Mouse (Mus musculus) liver (tissue): Measurements from ENCODE around the gene Glis1.
"Not testable (repeated sequence)": the region's sequence is repeated elsewhere in the genome, so short reads cannot be mapped to it uniquely, and the experiment has no call there.

ENCODE experiments used
- DNase-seq: peaks from one replicate; pipeline ENCODE4 v3.0.0-alpha.2; 2020; ENCODE audit warnings: mixed read lengths

Gene Glis1

DNA sequence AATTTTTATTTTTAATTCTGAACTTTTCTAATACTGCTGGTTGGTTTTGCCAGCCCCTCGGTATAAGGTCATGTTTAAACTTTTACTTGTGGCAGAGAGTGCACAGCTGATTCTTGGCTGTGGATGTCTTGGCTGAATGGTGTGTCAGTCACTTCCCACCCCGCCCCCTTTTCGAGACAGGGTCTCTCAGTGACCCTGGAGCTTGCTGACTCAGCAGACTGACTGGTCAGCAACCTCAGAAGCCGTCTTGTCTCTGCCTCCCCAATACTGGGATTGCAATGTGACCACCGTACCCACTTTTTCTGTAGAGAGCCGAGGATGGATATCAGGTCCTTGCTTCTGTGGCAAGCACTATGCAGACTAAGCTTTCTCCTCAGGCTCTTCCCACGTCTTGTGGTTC is 154.2 kb downstream of the Glis1 start:
- no peak for DNase-seq

DNA sequence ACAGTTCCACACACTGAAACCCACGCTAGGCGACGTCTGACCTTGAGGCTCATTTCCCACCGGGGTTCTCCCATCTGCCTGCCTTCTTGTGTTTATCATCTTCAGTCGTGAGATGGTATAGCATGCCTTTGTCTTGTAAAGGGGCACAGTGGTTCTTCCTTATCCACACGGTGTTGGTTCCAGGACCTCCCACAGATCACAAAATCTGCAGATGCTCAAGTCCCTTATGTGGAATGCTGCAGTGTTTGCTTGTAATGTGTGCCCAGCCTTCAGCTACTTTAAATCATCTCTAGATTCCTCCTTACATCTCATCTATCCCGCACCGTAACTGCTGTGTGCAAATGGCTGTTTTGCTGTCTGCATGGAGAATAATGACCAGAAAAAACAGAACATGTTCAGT is 154.7 kb downstream of the Glis1 start:
- no peak for DNase-seq

DNA sequence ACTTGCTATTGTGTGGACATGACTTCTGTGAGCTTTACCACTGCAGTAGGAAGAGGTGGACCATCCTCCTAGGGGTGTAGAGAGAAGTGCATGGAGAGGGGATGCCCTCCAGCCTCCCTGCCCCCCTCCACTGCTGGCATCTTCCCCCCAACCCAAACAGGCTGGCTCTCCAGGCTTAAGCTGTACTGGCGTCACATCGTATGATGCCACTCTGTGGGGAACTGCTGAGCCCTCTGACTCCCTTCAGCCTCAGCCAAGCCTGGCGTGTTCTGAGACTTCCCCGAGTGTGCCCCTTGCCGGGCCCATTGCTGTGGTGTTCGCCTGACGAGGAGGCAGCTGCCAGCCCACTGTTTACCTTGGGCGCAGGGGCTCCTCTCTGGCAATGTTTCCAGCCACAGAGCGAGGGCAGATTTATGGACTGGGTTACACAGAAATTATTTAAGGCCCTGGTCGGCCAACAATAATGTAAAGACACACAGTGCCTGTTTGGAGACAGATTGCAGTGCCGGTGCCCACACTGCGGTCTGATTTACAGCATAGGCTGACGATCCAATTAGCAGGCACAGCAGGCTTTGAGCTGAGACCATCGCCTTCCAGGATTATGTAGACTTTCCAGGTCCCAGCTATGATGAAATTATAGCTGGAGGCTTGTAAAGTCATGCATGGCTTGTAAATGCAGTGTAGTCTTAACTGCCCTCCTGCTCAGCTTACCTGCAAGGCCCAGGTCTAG is 156.6 kb downstream of the Glis1 start:
- DNase-seq = no peak

DNA sequence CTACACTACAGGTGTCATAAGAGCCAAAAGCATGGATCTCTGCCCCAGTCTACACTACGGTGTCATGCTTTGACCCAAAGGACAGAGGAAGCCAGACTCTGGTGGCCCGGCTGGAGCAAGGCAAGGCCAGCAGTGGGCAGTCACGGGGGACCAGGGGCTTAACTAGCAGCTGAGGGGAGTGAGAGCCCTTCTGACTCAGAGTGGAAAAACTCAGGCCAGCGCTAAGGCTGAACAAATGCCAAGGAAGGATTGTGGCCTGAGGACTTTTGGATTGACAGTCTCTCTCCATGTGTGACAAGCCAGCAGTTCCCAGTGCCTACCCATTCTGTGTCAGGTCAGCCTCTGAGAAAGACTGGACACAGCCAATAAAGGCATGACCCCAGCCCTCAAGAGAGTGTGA is 159.0 kb downstream of the Glis1 start:
- no peak for DNase-seq

DNA sequence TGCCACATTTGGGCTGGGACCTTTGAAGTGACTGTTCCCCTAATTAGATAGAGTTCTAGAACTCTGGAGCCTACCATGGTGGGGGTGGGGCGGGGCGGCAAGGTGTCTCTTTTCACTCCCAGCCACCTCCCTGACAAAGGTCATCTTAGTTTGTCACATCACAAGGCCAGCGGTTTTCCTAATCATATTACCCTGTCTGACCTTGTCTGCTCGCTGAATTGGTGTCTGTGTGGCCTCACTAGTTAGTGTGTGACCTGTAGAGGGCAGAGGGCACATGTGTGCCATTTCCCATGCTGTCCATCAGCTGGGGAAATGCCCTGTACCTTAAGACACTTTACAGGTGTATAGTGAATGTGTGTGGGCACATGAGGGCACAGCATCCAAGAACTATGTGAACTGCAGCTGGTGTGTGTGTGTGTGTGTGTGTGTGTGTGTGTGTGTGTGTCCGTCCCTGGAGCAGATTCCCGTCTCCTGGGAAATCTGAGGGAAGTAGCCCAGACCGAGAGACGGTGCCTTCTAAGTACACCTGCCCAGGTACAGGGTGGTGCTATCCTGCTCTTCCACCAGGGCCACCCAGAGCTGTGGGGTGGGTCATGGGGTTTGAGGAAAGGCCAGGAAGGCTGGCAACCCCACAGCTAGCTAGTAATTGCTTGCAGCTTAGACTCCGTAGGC is 163.0 kb downstream of the Glis1 start:
- no peak for DNase-seq

DNA sequence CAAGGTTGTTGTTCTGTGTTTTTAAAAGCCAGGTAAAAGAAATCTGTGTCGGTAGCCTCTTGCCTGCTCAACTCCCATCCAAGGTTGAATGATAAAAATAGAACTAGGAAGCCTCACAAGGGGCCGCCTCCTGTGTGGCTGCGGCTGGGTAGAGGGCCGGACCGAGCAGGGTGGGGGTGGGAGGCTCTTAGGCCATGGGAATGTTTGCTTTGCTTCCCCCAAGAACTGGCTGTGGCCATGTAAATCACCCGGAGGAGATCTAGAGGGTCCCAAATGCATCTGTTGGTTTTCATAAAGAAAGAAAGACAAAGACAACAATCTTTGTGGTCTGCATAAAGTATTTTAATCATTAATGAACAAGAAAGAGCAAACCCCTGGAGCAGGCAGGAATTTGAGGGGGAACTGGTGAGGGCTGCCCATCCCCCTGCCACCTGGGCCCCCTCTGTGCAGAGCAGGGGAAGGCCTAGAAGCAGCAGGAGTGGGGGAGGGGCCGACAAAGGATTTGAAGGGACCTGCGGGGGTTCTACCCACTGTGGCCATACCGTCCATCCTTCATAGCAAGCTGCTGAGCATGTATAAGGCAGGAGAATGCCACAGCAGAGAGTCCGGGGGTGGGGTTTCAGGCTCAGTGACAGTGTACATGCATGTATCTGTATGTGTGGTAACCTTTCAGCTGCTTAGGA is 163.6 kb downstream of the Glis1 start:
- DNase-seq = no peak

DNA sequence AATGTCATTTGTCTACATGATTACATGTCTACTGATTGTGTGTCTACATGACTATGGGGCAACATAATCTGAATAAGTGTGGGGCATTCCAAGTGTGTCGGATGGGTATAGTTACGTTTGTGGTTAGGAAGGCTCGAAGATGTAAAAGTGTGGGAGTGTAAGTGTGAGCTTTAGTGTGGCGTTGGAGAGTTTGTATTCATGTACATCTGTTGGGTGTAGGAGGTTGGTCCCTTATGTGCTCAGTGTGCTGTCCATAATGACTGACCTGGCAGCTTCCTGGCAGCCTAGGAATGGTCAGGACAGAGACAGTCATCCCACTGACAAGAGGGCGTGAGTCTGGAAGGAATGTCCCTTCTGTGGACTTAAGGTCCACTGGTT is 164.2 kb downstream of the Glis1 start:
- not testable (repeated sequence) for DNase-seq

DNA sequence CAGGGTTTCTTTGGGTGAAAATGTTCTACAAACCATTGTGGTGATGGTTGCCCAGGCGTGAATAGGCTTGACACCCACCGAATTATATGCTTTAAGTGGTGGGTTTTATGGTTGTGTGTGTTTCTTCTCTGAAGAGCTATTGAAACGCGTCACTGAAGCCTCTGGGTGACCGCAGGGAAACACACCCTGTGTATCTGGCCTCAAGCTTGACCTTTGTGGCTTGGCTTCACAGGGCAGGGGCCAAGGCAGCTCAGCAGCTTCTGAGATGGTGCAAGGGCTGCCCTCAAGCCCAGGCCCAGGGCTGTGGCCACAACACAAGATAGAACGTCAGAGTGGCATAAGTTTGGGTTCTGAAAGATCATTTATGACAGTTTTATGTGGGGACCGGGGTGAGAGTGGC is 167.9 kb downstream of the Glis1 start:
- DNase-seq = no peak

DNA sequence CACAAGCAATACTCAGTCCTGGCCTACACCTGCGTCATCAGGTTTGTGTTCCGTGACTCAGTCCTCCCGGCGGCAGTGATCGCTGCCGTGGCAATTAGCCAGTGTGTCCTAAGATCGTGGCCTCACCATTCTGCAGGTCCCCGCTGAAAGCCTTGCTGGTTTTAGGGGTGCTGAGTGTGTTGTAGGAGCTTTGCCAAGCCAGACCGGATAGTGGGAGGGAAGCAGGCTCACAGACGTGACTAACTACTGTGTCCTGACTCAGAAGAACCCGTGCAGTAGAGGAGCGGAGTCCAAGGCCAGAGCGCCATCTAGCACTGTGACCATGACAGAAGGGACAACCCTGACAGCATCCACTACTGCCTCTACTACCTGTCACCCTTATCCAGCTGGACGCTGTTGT is 168.4 kb downstream of the Glis1 start:
- no peak for DNase-seq

DNA sequence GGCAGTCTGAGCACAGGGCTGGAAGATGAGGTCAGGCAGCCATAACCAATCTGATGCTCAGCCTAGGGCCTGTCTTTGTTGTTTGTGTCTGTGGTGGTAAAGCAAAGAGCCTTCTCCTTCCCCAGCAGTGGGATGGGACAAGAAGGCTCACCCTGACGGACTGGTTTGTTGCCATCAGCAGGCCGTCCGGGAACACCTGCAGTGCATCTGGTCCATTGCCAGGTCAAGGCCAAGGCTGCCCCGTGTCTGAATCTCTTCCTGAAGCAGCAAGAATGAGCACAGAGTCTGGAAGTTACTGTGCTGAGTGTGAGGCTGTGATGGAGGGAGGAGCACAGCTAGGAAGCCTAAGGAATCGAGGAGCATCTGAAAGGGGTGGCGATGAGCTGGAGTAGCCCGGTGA is 168.8 kb downstream of the Glis1 start:
- DNase-seq = no peak

DNA sequence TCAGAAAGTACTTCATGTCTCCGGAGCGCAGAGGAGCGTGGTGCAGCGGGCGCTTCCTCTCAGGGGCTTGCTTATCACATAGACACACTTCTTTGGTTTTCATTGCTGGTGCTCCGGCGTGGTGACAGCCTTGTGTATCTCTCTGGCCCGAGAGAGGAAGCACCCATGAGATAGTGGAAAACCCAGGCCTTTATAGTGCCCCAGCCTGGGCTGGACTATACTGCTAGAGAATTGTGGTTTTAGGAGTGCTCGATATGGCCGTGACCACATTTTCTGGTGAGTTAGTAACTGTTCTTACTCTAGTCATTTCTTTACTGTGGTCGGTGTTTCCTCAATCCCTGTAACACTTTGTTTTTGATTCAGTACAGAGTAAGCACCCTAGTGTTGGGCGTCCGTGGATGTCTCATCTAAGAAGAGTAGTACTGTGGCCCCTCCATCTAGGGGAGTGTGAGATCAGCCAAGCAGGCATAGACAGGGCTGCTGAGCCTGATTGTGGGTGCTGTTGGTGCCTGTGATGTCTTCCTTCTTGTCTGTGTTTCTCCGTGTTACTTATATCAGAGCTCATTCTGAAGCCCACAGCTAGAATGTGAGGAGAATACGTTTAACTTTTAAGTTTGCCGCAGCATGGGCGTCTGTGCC is 171.7 kb downstream of the Glis1 start:
- peak; percentile 83 for DNase-seq

DNA sequence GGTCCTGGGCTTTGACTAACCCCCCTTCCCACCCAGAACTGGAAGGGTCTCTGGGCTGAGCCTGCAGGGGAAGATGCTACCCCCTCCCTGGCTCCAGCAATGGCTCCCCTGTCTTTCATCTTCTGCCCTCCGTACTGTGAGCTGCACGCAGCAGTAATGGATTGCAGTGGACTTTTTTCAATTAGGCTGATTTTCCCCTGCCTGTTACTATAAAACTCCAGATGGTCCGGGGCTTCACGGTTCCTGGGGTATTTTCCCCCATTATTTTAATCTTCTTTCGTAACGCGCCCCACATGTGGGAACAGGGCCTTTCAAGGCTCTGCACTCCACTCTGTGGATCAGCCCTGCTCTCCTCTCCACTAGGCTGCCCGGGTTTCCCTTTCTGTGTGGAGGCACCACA is 175.4 kb downstream of the Glis1 start:
- no peak for DNase-seq

DNA sequence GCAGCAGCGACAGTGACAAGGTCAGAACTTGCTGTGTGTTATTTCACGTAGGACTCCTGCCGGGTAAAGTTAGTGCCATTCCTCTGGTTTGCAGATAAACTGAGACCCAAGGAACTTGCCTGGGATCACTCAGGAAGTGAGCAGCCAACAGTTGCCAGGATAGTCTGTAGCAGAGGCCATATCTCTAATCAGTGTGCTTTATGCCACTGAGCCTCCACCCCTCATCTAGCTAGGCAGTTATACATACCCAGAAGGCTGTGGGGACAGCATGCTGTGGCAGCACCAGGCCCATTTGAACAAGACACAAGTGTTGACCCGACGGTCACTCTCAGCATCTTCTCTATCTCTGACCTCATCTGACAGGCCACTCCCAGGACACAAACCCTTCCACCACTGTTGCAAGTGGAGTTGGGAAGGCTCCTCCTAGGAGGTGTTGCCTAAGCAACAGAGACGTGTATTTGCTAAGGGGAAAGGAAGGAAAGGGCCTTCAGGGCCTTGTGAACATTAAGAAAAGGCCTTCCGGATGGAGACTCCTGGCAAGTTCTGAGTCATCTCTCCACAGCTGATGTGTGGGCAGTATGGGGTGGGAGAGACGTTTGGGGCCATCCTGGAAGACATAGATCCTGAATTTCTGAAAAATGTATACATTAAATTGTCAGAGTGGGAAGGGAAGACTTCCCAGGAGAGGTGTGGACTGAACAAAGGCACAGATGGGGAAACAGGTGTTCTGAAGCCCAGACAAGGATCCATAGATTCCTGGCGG is 177.7 kb downstream of the Glis1 start:
- DNase-seq = no peak

DNA sequence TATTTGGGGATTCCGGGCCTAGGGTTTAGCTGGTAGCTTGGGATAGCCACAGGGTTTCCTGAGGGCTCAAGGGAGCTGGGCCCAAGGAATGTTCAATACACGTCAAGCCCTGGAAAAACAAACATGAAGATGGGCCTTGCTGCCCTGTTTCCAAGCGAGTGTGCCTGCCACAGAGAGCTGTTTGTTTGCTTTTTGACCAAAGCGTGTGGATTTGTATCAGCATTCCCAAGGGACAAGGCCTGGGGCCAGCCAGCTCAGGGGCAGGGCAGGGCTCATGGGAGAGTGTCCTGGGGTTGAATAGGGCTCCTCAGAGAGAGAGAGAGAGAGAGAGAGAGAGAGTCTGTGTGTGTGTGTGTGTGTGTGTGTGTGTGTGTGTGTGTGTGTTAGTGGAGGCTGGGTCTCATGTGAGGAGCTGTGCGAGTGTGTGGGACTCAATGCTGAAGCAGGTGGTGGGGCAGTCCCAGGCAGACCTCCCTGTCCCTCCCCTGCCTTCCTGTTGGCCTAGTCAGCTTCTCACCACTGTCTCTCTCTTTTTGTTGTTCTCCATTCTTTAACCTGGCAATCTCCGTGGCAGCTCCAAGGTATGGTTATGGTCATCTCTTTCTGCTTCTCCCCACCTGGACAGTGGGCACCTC is 183.3 kb downstream of the Glis1 start:
- DNase-seq = no peak

DNA sequence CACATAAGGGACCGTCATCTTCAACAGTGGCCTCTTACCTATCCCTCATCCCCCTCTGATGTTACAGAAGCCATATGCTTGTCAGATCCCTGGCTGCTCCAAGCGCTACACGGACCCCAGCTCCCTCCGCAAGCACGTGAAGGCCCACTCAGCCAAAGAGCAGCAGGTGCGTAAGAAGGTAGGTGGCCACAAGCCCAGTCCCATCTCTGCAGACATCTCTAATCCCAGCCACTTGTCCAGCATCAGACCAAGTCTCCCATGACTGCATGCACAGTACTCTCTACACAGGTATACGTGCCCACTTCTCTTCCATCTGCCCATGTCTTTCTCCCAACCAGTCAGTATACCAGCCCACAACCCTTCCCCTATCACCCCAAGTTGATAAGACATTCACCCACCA is 185.1 kb downstream of the Glis1 start:
- no peak for DNase-seq

DNA sequence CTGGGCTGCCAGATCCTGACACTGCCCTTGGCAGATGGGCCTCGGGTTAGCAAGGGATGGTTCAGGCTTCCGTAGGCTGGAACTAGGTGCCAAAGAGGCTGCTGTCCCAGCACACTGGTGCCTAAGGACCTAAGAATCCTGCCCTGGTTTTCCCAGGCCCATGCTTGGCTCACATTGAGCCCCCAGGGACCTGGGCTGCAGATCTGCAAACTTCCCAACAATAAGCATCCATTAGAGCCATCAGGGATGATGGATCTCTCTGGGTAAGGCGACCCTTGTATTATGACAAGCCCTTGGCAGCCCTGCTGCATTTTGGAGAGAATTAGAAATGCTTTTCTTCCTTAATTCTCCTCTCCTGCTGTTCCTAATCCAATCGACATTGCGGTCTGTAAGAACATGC is 187.0 kb downstream of the Glis1 start:
- no peak for DNase-seq

DNA sequence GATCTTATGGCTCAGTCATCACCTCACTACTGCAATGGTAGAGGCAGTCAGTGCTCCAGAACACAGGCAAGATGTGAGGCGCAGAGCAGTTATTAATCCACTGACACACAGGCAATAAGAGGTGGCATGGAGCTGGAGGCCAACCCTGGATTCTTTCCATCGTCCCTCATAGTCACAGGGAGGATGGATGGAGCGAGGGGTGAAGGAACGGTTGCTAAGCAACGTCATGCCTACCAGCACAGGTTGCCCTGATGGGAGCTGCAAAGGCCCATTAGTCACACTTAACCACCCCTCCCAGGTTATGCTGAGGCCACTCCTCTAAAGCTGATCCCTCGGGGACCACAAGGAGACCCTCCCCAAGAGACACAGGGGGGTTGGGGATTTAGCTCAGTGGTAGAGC is 187.9 kb downstream of the Glis1 start:
- DNase-seq = no peak

DNA sequence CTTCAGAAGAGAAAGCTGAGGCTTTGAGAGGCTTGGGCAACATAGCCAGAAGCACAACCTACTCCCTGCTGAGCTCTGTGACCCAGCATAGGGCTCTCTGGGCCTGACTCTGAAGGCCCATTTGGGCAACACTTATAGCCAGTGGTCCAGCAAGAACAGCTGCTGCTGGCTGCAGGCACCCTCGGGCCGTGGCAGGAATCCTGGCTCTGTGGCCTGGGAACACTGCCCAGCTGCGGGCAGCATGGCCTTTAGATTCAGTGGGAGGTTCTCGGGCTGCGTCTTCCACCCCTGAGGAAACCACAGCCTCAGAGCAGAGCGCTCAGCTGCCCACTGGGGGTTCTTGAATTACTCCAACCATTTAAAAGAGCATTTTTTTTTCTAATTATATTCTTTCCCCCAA is 189.5 kb downstream of the Glis1 start:
- no peak for DNase-seq

DNA sequence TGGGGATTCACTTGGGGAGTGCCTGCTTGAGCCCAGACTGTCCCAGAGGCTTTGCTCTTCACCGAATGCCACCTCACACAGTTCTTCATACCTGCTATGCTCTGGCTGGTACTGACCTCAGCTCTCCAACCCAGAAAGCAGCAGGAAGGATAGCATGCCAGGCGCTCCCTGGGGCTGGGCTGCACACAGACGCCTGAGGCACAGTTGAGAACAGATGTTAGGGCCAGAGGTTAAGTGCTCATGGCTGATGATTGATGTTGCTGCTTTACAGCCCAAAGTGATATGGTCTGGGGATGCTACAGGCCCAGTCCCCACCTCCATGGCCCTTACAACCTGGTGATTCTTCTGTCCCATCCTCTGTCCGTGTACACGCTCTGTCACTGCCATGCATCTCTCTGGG is 190.6 kb downstream of the Glis1 start:
- no peak for DNase-seq

DNA sequence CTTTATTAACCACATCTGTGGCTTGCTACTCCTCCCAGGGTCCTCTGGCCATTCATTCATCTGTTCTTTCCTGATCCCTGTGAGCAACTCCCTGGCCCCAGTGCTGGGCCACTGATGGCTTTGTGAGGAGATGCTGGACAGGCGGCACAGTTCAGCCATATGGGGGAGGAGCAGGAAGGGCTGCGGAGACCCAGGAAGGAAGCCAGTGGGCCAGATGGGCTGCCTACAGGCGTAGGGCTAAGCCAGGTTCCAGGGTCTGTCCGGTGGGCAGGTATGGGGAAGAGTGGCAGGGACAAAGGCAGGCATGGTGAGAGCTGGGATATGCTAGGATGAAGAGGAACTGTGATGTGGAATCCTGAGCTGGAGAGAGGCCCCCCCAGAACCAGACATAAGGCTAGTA is 193.8 kb downstream of the Glis1 start:
- DNase-seq = no peak

DNA sequence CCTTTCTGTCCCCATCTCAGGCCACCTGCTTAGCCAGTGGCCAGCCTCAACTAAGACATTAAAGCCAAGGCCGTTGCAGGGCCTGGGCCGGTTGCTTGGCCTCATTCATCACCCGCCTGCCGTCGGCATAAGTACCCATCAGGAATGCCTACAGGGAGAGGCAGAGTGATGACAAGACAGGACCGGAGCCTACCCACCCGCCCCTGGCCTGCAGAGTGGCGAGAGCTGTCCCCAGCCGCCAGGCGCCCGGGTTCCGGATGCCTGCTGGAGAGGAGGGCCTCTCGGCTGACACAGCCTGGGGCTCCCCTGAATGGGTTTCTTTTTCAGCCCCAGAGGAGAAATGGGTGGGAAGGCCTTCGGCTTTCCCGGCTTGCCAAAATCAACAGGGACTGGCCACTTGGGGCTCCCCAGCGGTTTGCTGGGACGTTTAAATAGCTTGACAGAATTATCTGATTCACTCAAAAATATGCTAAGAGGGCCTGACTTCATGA is 194.6 kb downstream of the Glis1 start:
- DNase-seq = no peak

DNA sequence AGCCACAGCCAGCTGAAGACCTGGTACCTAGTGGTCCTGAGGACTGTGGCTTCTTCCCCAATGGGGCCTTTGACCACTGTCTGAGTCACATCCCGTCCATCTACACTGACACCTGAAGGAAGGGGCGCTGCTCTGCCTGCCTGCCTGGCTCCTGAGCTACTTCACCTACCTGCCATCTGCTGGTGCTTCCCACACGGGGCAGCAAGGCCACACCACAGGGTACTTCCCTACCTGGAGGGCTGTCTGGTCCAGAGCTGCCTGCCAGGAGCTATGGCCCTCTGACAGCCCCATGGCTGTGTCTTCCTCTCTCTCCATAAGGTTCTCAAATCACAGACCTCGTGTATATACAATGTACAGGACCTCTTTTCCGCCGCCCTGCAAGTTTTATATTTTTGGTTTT is 200.2 kb downstream of the Glis1 start:
- no peak for DNase-seq
